Mouse (Mus musculus) right cerebral cortex, adult 2 months (tissue): ENCODE results near the gene Rps15a.

Source experiments
- DNase-seq, 2 experiments: peaks; one replicate each; pipeline ENCODE4 v3.0.0; 2021 to 2022; ENCODE audit warnings: low spot score in 2 of 2

The Rps15a gene

GRCm38 (mm10) chr7:118115877-118116568 is at the start of gene Rps15a:
Gene Rps15a (minus strand): TSS chr7:118116188.
- peak; percentile 94 to 96 for DNase-seq

DNA sequence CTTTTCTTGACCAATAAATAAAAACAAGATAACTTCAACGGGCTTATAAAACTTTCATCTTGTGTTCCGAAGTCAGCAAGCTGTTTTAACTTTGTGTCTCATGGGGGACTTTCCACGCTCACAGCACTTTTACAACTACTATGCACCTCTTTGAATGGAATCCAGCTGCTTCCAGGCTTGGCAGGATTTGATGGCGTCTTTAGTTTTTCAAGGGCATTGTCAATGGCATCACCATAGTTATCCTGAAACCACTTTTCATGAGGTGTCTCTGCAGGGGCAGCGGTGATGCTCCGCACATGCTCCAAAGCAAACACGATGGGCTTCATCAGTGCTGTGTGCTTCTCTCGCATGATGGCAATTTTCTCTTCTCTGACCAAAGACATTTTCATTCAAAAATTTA is 47.0 kb upstream of the Rps15a start:
- DNase-seq, result no peak

GRCm38 (mm10) chr7:118160121-118160520 is 44.1 kb upstream of the Rps15a start:
- DNase-seq, result peak; percentile 50 to 57

DNA sequence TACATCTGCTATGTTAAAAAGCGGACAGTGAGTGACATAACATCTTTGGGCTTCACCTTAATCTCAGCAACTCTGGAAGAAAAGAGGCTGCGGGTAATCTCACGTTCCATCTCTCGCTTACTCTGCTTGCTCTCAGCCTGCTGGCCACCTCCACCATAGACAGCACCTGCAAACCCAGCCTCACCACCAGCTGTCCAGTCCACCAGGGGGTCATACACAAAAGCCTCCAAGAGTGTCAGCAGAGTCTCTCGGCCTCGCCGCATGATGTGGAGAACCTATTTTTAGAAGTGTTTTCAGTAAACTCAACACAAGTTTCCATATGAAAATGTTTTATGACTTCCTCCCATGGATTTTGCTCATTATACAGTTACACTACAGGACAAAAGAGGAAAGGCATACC is 40.5 kb upstream of the Rps15a start:
- DNase-seq, result no peak

DNA sequence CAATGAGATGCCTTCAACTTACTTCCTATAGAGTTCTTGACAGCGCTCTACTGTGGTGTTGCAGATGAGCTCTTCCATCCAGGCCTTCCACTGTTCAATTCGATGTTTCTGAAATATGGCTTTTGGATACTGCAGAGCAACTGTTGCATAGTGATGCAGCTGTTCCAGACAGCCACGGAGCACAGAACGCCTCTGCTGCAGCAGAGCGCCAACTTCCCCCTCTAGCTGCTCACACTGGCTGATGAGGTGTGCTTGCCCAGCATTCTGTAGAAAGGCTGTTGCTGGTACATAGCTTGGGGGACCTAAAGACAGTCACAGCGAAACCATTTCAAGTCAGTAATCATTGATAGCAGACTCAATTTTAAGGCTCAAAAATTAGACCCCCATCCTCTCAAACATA is 38.2 kb upstream of the Rps15a start:
- DNase-seq, result peak; percentile 23 to 32

- DNase-seq, result no peak
Measured at GRCm38 (mm10) chr7:118143602-118144001, 27.6 kb upstream of the Rps15a start.

GRCm38 (mm10) chr7:118143123-118143522 is 27.1 kb upstream of the Rps15a start:
- DNase-seq, result no peak

GRCm38 (mm10) chr7:118141271-118141670 is 25.3 kb upstream of the Rps15a start:
- DNase-seq, result no peak

DNA sequence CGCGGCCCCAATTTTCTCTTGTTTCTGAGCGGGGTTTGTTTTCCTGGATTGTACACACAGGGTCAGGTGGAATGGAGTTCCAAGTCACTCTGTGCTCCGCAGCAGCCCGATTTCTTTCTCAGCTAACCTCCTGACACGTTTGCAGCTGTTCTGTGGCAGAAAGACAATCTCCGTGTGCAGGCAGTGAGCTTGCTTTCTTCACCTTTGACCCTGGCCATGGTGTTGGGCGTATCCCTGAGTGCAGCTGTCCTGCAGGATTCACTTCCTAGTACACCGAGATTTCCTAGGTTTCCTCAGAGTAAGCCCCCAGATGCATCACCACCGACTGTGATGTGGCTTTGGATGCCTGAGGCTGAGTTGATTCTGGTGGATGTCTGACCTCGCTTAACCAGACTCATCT is 19.1 kb upstream of the Rps15a start:
- DNase-seq, result no peak

DNA sequence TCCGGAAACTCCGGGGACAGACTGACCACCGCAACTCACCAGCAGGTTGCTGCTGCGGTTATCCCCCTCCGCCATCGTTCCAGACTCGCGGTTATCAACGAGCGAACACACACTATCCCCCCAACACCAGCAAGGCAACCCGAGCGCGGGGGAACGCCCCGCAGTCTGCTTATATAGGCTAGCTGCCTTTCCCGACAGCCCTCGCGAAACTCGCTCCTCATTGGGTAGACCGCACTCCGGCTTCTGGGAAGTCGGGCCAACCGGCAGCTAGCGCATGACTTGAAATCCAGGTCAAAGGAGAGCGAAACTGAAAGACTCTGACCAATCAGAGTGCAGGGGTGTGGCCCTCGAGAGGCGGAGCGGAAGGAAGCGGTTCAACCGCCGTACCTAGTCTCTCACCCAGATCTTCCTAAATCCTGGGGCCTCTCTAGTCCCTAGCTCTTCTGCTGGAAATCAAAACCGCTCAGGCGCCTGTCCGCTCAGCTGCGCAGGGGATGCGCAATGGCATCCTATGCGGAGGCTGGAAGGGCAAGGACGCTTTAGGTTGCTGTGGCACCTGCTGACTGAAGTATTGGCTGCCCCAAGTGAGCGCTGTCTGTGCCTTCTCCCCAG is 13.5 kb upstream of the Rps15a start, which contains the start of gene Arl6ip1:
TSS of gene Arl6ip1 (minus strand) at position 233 of the 612 bp plus-strand sequence.
- DNase-seq, result peak; percentile 94 to 97

DNA sequence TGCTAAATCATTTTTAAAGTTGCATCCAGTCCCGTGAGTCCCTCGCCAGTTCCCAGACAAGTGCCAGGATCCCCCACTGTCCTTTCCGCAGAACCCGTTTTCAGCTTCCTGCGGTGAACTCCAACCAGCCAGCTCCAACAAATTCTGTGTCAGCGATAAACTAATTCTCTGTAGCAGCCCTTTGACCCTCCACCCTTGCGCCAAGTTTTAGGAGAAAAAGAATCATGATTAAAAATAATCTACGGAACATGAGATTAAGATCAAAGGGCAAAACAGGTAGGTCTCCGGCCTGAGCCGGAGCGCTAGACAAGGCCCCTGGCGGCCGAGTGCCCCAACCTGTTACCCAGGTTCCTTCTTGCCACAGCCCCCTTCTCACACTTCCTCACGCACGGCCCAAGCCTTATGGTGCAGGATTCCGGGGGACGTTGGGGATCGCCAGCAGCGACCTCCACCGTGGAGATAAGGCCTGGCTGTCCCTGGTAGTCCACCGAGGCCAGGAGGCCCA is 13.0 kb upstream of the Rps15a start:
- peak; percentile 28 to 41 for DNase-seq

DNA sequence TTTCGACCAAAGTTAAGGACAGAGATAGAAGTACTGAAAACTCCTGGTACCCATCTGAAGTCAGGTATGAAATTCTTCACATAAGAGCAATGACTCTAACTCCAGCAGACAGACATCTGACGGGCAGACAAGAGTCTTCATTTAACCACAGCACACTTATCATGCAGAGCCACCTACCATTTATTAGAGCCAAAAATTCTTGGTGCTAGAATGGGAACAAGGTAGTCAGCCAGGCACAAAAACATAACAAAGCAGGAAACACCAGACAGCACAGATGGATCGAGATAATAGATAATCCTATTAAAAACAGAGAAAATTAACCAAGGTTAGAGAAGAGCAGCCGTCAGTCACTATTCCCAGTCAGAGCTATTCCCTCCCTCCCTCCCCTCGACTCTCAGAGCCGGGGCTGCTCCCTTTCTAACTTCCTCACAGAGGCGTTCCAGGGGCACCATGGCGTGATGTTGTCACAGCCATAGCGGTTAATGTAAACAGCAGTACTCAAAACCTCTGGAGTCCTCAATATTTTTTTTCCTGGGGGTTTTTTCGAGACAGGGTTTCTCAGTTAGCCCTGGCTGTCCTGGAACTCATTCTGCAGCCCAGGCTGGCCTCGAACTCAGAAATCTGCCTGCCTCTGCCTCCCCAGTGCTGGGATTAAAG is 10.4 kb upstream of the Rps15a start:
- no peak for DNase-seq

- DNase-seq, result no peak
Measured at GRCm38 (mm10) chr7:118125736-118126135, 9.7 kb upstream of the Rps15a start.

DNA sequence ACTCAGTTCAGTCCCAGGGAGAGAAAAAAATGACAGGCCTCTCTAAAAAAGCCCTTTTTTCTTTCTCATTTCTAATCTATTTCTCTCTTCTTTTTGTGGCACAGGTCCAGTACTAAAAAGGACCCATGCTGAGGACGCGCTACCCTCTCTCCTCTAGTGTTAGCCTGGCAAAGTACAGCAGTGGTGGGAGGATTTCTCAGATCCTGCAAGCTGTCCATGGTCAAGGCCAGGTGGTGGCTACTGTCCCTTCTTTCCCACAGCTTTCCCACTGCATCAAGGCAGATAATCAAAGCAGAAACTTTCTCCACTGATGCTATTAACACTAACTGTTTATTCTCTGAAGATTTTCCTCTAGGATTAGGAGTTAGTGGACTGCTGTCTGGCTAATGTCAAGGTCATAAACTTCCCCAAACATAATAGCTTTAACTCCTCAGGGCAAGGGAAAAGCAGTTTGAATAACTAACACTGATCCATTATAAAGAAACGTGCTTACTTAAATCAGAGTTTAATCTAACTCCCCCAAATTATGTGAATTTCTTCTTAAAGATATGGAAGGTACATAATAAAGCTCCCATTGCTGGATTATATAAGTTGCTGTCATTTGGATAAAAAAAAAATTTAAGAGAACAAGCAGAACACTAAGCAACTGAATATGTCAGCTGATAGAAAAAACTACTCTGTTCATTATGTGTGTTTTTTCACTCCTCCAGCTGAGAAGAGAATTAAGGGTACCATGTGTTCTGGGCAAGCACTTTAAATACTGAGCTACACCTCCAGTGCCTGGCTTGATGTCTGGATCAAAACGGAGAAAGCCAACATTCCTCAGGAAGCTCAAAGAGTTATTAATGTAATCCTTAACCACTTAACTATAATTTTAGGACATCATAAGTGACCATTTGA is 7.8 kb upstream of the Rps15a start:
- DNase-seq, result peak in 1 of 2 experiments; percentile 31

- DNase-seq, result no peak
Measured at GRCm38 (mm10) chr7:118122235-118122634, 6.2 kb upstream of the Rps15a start.

- no peak for DNase-seq
Measured at GRCm38 (mm10) chr7:118120654-118121053, 4.7 kb upstream of the Rps15a start.

- no peak for DNase-seq
Measured at GRCm38 (mm10) chr7:118119946-118120345, 4.0 kb upstream of the Rps15a start.

- no peak for DNase-seq
Measured at GRCm38 (mm10) chr7:118119142-118119541, 3.2 kb upstream of the Rps15a start.

- DNase-seq, result no peak
Measured at GRCm38 (mm10) chr7:118118426-118118825, 2.4 kb upstream of the Rps15a start.

- no peak for DNase-seq
Measured at GRCm38 (mm10) chr7:118117539-118118210, 1.7 kb upstream of the Rps15a start.
